Mouse (Mus musculus): Measurements from ENCODE around the gene Olfr1446.

The Olfr1446 gene

DNA sequence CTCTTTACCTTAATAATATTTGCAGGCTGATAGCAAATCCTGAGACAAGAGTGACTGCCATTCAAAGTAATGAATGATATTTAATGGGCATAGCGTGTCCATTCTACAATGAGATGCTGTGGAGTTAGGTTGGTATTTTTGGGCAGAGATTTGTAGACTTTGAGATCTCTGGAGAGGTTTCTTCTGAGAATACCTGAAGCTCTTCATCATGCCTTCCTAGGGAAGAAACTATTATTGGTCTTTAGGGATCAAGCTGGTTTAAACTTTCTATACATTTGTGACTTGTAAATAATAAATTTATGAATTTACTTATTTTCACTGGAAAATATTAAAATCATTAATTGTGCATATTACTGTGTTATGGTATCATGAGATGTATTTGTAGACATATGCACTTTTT lies at the start of gene Olfr1446:
Gene Olfr1446, minus strand, starts transcription at position 101 of the 400 bp plus-strand sequence.
- no peak for DNase-seq (ENCODE audit: low spot score in 2 of 2)

DNA sequence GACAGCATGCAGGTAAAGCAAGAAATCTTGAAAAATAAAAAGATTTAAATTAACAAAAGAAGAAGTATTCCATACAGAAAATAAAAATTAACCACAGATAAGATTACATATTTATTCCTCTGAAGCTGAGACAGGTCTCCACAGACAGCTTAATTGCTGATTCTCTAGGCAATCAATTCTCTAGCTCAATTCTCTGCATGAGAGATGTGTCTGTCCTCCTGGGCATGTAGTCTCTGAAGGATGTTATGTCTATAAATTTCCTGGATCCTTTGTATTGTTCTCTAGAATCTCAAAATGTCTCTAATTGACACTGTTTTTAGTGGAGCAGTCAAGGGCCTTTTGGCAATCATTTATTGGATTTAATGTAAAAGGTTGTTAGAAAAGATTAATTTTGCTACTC lies 37.2 kb upstream of the Olfr1446 start, which contains the start of gene Olfr1449:
Gene Olfr1449, plus strand, starts transcription at position 301 of the 400 bp plus-strand sequence.
- no peak for DNase-seq (ENCODE audit: low spot score in 2 of 2)

DNA sequence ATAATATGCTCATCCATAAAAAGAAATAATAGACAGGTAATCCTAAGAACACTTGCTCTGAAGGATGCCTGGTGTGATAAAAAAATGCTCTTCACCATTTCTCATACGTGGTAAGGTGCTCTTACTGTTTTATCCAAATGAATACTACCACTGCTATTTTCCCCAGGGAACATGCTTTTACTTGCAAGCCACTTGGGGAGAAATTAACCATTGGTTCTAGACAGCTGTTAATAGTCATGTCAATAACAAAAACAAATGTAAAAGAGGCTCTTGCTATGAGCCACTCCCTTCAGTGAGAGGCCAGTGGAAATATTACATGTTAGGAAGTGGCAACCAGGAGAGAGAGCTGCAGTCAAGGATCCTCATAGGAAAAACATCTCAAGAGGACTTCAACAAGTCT lies 31.0 kb upstream of the Olfr1446 start, which contains the start of gene Olfr1448:
Gene Olfr1448, minus strand, starts transcription at position 101 of the 400 bp plus-strand sequence.
- no peak for DNase-seq (ENCODE audit: low spot score in 2 of 2)

DNA sequence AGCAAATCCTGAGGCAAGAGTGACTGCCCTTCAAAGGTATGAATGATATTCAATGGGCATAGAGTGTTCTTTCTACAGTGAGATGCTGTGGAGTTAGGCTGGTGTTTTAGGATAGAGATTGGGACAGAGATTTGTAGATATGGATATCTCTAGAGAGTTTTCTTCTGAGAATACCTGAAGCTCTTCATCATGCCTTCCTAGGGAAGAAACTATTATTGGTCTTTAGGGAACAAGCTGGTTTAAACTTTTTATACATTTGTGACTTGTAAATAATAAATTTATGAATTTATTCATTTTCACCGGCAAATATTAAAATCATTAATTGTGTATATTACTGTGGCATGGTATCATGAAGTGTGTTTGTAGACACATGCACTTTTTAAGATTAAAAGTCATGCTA lies 10.3 kb upstream of the Olfr1446 start, which contains the start of gene Olfr1447:
Gene Olfr1447, minus strand, starts transcription at position 101 of the 400 bp plus-strand sequence.
- DNase-seq (ENCODE audit: low spot score in 2 of 2) = no peak

DNA sequence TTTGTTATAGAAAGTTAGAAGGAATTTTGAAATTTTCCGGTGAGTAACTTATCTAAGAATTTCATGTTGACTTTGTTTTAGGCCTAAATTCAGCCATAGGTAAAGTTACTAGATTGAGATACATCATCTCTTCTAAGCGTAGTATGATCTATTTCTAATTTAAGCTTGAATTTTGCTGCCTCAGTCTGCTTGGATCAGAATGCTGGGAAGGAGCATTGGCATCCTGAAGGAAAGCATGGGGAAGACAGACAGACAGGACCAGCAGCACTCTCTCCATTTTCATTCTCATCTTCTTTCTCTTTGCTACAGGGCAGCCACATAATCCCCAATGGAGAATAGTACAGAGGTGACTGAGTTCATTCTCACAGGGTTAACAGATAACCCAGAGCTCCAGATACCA lies 9.8 kb downstream of the Olfr1446 start, which contains the start of gene Olfr1445:
Gene Olfr1445, plus strand, starts transcription at position 301 of the 400 bp plus-strand sequence.
- no peak for DNase-seq (ENCODE audit: low spot score in 2 of 2)

DNA sequence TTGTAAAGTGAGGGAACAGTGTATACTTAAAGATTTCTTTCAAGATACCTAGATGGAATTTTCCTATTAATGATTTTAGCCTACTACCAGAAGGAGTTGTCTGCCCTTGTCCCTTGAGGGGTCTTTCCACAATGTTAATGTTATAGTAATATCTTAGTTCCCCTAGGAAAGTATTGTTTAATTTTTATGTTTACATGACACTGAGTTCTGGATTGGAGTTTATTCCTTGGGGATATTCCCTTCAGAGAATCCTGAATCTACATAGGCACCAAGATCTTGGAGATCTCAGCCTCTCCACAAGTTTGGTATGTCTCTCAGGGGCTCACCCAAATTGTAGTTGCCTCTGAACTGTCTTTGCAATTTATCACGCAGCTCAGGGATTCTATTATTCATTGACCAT lies 36.3 kb downstream of the Olfr1446 start, which contains the start of gene Olfr1444:
Gene Olfr1444, plus strand, starts transcription at position 301 of the 400 bp plus-strand sequence.
- no peak for DNase-seq (ENCODE audit: low spot score in 2 of 2)

DNA sequence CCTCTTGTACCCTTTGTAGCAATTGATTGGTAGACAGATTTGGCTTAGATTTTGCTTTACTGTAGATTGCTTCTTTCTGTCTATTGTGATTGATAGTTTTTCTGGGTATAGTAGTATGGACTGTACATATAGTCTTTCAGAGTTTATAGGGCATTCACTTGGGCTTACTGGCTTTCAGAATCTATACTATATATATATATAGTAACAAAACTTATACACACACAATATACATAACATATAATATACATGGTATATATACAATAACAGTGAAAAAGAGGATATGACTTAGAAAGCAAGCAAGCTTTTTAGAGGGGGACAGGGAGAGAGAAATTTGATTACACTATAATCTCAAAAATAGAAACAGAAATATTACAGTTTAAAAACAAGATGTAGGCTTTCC lies 46.9 kb downstream of the Olfr1446 start, which contains the start of gene Gm5244:
Gene Gm5244, plus strand, starts transcription at position 301 of the 400 bp plus-strand sequence.
- DNase-seq (ENCODE audit: low spot score in 2 of 2) = no peak

DNA sequence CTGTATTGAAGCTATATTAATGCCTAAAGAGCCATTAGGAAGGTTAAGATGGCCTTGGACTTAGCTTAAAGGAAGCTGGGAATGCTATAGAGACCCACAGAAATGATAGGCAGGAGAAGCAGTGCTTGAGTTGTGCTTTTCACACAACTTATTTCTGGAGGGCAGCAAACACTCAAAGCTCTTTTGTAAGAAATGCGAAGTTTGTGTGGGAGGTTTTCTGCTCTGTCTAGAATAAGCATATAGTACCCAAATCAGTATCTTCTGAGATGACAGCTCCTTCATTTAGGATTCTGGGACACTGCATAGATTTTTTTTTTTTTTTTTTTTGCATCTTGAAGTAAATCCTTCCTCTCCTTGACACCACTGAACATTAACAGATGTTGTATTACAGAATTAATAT lies 54.8 kb downstream of the Olfr1446 start:
- DNase-seq (ENCODE audit: low spot score in 2 of 2) = no peak
